Mouse (Mus musculus) forebrain, embryonic 16.5 days (tissue): ENCODE measurements at regions not wholly inside any gene's neighbourhood (a gene's known extent, or its start where the extent isn't known, plus 50 kb on each side); places are given as distances from the start of the nearest gene placed in this dataset.

ENCODE experiments used
- ATAC-seq: fragments of 200-750 bp; cut with Nextera tagmentation; 2 replicates; pipeline ENCODE4 v1.8.0; 2017; ENCODE audit warnings: mild to moderate bottlenecking, moderate library complexity
- H3K27ac ChIP-seq: fragments of 300-500 bp; sonication (generic); 2 replicates; pipeline ENCODE4 v1.5.1; 2014; ENCODE audit warnings: low read length, control low read depth
- H3K27me3 ChIP-seq: fragments of 300-500 bp; sonication (generic); replicated peaks from 2 replicates; pipeline ENCODE4 v1.6.1; 2014; ENCODE audit warnings: low read length; ENCODE audit not compliant: control insufficient read depth, insufficient read depth
- H3K36me3 ChIP-seq: fragments of 300-500 bp; sonication (generic); 2 replicates; pipeline ENCODE4 v1.6.1; 2014; ENCODE audit not compliant: control insufficient read depth, insufficient read depth
- H3K4me1 ChIP-seq: fragments of 300-500 bp; sonication (generic); replicated peaks from 2 replicates; pipeline ENCODE4 v1.6.1; 2014; ENCODE audit warnings: low read length; ENCODE audit not compliant: control insufficient read depth, insufficient read depth
- H3K4me2 ChIP-seq: fragments of 300-500 bp; sonication (generic); 2 replicates; pipeline ENCODE4 v1.6.1; 2014; ENCODE audit warnings: mild to moderate bottlenecking, low read length, control low read depth
- H3K4me3 ChIP-seq: fragments of 300-500 bp; sonication (generic); replicated peaks from 2 replicates; pipeline ENCODE4 v1.5.1; 2014; ENCODE audit warnings: mild to moderate bottlenecking, low read length, control low read depth
- H3K9ac ChIP-seq: fragments of 300-500 bp; sonication (generic); replicated peaks from 2 replicates; pipeline ENCODE4 v1.6.1; 2014; ENCODE audit warnings: low read depth, low read length, control low read depth
- H3K9me3 ChIP-seq: fragments of 300-500 bp; sonication (generic); 2 replicates; pipeline ENCODE4 v1.6.1; 2016; ENCODE audit warnings: low read length; ENCODE audit not compliant: control insufficient read depth
- WGBS: fragments of 180-500 bp; shearing (Covaris S2); extraction: QIAGEN DNeasy Blood & Tissue Kit; methylation state at CpG from one replicate; pipeline ENCODE4 v1.1.7; 2014; 5-methylcytosine and 5-hydroxymethylcytosine counted together

GRCm38 (mm10) chr11:57949067-57949466 is 59.8 kb upstream of the Larp1 start:
- ATAC-seq: no peak
- no peaks in the 10 kb centered on the region for H3K27me3 ChIP-seq
- H3K9me3 ChIP-seq: no peaks in the 10 kb centered on the region
- no peak overlapping the region for H3K9ac ChIP-seq
- WGBS: 72% methylated on average over 9 of the region's 9 CpGs
- no peak overlapping the region for H3K4me2 ChIP-seq
- H3K36me3 ChIP-seq: no peaks in the 10 kb centered on the region
- no peak overlapping the region for H3K4me3 ChIP-seq
- no peaks in the 10 kb centered on the region for H3K4me1 ChIP-seq
- no peak overlapping the region for H3K27ac ChIP-seq

DNA sequence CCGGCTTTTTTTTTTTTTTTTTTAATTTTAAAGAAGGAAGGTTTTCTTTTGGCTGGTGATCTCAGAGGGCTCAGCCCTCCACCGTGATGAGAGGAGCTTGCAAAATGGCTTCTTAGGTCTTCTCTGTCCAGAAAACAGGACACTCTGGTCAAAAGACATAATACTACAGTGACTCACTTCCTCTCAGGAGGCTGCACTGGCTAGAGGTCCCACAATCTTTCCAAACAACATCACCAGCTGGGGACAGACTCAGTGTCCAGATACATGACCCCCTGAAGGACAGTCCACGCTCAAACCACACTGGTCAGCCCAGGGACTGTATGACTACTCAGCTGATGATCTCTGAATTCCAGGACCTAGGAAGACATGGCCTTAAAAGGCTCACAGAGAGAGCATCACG is 61.5 kb upstream of the Larp1 start:
- Histone ChIP-seq H3K4me1 (no peaks in the 10 kb centered on the region), H3K4me3 (no peak overlapping the region), H3K36me3 (no peaks in the 10 kb centered on the region), H3K27ac (no peak overlapping the region), H3K27me3 (no peaks in the 10 kb centered on the region), H3K9ac (no peak overlapping the region), H3K4me2 (no peak overlapping the region), H3K9me3 (no peaks in the 10 kb centered on the region)
- WGBS: 94% methylated on average over 4 of the region's 4 CpGs
- no peak for ATAC-seq

GRCm38 (mm10) chr11:57934391-57934850 is 74.4 kb upstream of the Larp1 start:
- ATAC-seq: peak; percentile 45
- 0 out of 2 replicates have a peak, but pooled peaks cover 3% of the 10 kb centered on the region for H3K4me1 ChIP-seq
- H3K4me3 ChIP-seq: no peak overlapping the region
- H3K27me3 ChIP-seq: no peaks in the 10 kb centered on the region
- no peaks in the 10 kb centered on the region for H3K9me3 ChIP-seq
- H3K9ac ChIP-seq: peak overlapping the region; percentile 48
- WGBS: 14% methylated on average over 13 of the region's 13 CpGs
- H3K27ac ChIP-seq: no peak overlapping the region
- H3K36me3 ChIP-seq: no peaks in the 10 kb centered on the region
- H3K4me2 ChIP-seq: peak overlapping the region; percentile 40

DNA sequence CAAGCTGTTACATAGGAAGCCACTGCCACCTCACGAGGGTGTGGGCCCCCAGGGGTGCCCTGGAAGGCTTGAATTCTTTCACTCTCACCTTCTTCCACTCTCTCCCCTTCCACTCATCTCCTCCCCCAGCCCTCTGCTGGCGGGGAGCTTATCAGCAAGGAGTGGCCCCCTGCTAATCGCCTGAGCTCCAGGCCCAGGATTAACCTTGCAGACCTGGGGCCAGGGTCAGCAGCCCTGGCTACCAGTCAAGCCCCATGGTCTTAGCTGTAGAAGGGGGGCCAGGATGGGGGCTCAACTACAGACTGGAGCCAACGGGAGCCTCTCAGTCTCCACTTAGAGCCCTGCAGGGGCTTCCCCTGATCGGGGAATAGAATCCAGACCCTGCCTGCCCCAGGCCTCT is 75.8 kb upstream of the Larp1 start:
- Histone ChIP-seq H3K9me3 (no peaks in the 10 kb centered on the region), H3K27me3 (no peaks in the 10 kb centered on the region), H3K9ac (no peak overlapping the region), H3K4me3 (no peak overlapping the region), H3K4me2 (no peak overlapping the region), H3K36me3 (no peaks in the 10 kb centered on the region), H3K4me1 (0 out of 2 replicates have a peak, but pooled peaks cover 3% of the 10 kb centered on the region), H3K27ac (no peak overlapping the region)
- WGBS: 12% methylated on average over 5 of the region's 5 CpGs
- no peak for ATAC-seq

- Histone ChIP-seq H3K4me3 (no peak overlapping the region), H3K4me2 (no peak overlapping the region), H3K36me3 (no peaks in the 10 kb centered on the region), H3K9me3 (no peaks in the 10 kb centered on the region), H3K27ac (no peak overlapping the region), H3K27me3 (no peaks in the 10 kb centered on the region), H3K4me1 (0 out of 2 replicates have a peak, but pooled peaks cover 2% of the 10 kb centered on the region), H3K9ac (no peak overlapping the region)
- WGBS: 11% methylated on average over 18 of the region's 18 CpGs
- no peak for ATAC-seq
Observed at GRCm38 (mm10) chr11:57929506-57929905, 79.4 kb upstream of the Larp1 start.

DNA sequence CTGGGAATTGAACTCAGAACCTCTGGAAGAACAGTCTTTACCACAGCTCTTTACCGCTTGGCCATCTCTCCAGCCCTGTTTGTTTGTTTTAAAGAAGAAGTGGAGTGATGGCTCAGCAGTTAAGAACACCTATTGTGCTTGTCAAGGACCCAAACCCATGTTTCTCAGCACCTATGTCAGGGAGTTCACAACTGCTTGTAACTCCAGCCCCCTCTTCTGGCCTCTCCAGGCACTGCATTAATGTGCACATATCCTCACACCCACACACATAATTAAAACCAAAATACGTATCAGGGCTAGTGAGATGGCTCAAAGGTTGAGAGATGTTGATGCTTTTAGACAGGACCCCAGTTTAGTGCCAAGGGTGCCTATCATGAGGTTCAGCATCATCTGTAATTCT is 87.6 kb upstream of the Hand1 start:
- no peaks in the 10 kb centered on the region for H3K27me3 ChIP-seq
- no peaks in the 10 kb centered on the region for H3K9me3 ChIP-seq
- no peak overlapping the region for H3K4me3 ChIP-seq
- ATAC-seq: no peak
- no peak overlapping the region for H3K4me2 ChIP-seq
- H3K36me3 ChIP-seq: no peaks in the 10 kb centered on the region
- H3K27ac ChIP-seq: no peak overlapping the region
- 90% methylated on average over 2 of the region's 2 CpGs for WGBS
- no peak overlapping the region for H3K9ac ChIP-seq
- H3K4me1 ChIP-seq: no peaks in the 10 kb centered on the region

DNA sequence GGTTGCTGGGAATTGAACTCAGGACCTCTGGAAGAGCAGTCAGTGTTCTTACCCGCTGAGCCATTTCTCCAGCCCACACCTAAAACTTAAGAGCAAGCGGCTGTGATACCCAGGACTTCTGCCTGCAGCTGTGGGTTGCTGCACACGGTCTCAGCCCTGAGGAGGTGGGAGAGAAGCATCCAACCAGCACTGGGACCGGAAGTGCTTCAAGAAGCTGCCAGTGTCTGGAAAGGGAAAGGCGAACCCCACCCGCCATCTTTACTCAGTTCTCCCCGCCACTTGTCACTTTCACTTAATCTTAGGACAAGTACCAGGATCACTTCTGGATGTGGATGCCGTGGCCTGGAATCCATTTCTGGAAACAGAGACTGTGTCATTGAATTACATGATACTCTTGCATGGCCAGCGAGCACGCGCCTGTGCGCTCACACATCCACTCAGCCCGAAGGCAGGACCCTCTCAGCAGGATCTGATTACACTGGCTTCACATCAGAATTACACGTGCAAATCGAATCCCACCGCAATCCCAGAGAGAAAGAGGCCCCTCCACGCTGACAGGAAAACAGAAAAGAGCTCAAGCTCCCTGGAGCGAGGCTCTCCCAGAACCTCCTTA is 85.9 kb upstream of the Hand1 start:
- ATAC-seq: no peak
- 86% methylated on average over 18 of the region's 18 CpGs for WGBS
- H3K9me3 ChIP-seq: no peaks in the 10 kb centered on the region
- no peak overlapping the region for H3K9ac ChIP-seq
- no peaks in the 10 kb centered on the region for H3K27me3 ChIP-seq
- H3K27ac ChIP-seq: no peak overlapping the region
- H3K4me1 ChIP-seq: no peaks in the 10 kb centered on the region
- no peak overlapping the region for H3K4me2 ChIP-seq
- no peaks in the 10 kb centered on the region for H3K36me3 ChIP-seq
- H3K4me3 ChIP-seq: no peak overlapping the region

DNA sequence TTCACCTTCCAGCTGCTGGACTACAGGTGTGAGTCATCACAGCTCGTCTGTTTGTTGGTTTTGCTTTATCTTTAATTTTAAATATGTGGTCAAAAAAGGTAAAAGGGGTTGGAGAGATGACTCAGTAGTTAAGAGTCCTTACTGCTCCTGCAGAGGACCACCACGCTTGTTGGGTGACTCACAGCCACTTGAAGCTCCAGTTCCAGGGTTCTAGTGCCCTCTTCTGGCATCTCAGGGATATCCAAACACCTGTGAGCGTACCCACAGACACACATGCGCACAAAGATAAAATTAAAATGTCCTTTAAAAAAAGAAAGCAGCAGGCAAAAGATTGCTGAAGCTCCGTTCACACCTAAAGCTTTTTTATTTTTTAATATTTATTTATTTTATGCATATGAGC is 85.4 kb upstream of the Hand1 start:
- 75% methylated on average over 5 of the region's 5 CpGs for WGBS
- Histone ChIP-seq H3K9me3 (no peaks in the 10 kb centered on the region), H3K27ac (no peak overlapping the region), H3K9ac (no peak overlapping the region), H3K4me1 (no peaks in the 10 kb centered on the region), H3K4me2 (no peak overlapping the region), H3K4me3 (no peak overlapping the region), H3K27me3 (no peaks in the 10 kb centered on the region), H3K36me3 (no peaks in the 10 kb centered on the region)
- no peak for ATAC-seq

GRCm38 (mm10) chr11:57916016-57916415 is 83.4 kb upstream of the Hand1 start:
- ATAC-seq: no peak
- WGBS: 39% methylated on average over 6 of the region's 6 CpGs
- H3K27me3 ChIP-seq: no peaks in the 10 kb centered on the region
- no peaks in the 10 kb centered on the region for H3K4me1 ChIP-seq
- no peak overlapping the region for H3K9ac ChIP-seq
- H3K4me2 ChIP-seq: no peak overlapping the region
- no peak overlapping the region for H3K27ac ChIP-seq
- no peak overlapping the region for H3K4me3 ChIP-seq
- no peaks in the 10 kb centered on the region for H3K36me3 ChIP-seq
- no peaks in the 10 kb centered on the region for H3K9me3 ChIP-seq
